Mouse (Mus musculus): ENCODE results near the gene Cacna1e.

GRCm38 (mm10) chr1:154409051-154409450, 475.2 kb downstream of the Cacna1e start:
- TF ChIP-seq POLR2A (IDR thresholded peaks at IDR 0.05; ENCODE audit: extremely low read depth, insufficient read depth, low read length) = no peak
- no peak for TF ChIP-seq CTCF (IDR thresholded peaks at IDR 0.05; ENCODE audit: low read depth, low read length)
